Mouse (Mus musculus) forebrain, embryonic 10.5 days (tissue): ENCODE results near the gene Cmtm6. TPM values are rescaled to one million over a fixed set of nuclear protein-coding genes. Genes with fewer than 3 reads are reported as not detected.
"Not testable (repeated sequence)": the region's sequence is repeated elsewhere in the genome, so short reads cannot be mapped to it uniquely, and the experiment has no call there.

ENCODE experiments used
- DNase-seq: peaks from one replicate; pipeline ENCODE4 v3.0.0-alpha.2; 2017; ENCODE audit warnings: low spot score; ENCODE audit errors: extremely low spot score
- H3K27ac ChIP-seq: fragments of 300-500 bp; sonication (generic); 2 replicates; pipeline ENCODE4 v1.5.1; 2016; ENCODE audit warnings: mild to moderate bottlenecking
- H3K27me3 ChIP-seq: fragments of 300-500 bp; sonication (generic); 2 replicates; pipeline ENCODE4 v1.6.1; 2016; ENCODE audit warnings: mild to moderate bottlenecking; ENCODE audit not compliant: poor library complexity, severe bottlenecking
- H3K36me3 ChIP-seq: fragments of 300-500 bp; sonication (generic); replicated peaks from 2 replicates; pipeline ENCODE4 v1.6.1; 2016; ENCODE audit warnings: mild to moderate bottlenecking, moderate library complexity
- H3K4me1 ChIP-seq: fragments of 300-500 bp; sonication (generic); 2 replicates; pipeline ENCODE4 v1.6.1; 2016
- H3K4me3 ChIP-seq: fragments of 300-500 bp; sonication (generic); 2 replicates; pipeline ENCODE4 v1.5.1; 2016; ENCODE audit warnings: mild to moderate bottlenecking, moderate library complexity
- H3K9me3 ChIP-seq: fragments of 300-500 bp; sonication (generic); 2 replicates; pipeline ENCODE4 v1.6.1; 2016; ENCODE audit warnings: mild to moderate bottlenecking, moderate library complexity
- WGBS: fragments of 180-500 bp; shearing (Covaris S2); methylation state at CpG from one replicate; pipeline ENCODE4 v1.1.7; 2016; 5-methylcytosine and 5-hydroxymethylcytosine counted together
- polyA plus RNA-seq: library from polyadenylated mRNA; unstranded; fragments of >200 nt; fragmentation: Nextera tagmentation; extraction: Ambion mirVana; gene quantifications from 2 replicates; pipeline ENCODE4 v1.2.1, GENCODE M21; 2016

Gene Cmtm6
- polyA plus RNA-seq = 29.1 and 29.9 TPM in 2 replicates

DNA sequence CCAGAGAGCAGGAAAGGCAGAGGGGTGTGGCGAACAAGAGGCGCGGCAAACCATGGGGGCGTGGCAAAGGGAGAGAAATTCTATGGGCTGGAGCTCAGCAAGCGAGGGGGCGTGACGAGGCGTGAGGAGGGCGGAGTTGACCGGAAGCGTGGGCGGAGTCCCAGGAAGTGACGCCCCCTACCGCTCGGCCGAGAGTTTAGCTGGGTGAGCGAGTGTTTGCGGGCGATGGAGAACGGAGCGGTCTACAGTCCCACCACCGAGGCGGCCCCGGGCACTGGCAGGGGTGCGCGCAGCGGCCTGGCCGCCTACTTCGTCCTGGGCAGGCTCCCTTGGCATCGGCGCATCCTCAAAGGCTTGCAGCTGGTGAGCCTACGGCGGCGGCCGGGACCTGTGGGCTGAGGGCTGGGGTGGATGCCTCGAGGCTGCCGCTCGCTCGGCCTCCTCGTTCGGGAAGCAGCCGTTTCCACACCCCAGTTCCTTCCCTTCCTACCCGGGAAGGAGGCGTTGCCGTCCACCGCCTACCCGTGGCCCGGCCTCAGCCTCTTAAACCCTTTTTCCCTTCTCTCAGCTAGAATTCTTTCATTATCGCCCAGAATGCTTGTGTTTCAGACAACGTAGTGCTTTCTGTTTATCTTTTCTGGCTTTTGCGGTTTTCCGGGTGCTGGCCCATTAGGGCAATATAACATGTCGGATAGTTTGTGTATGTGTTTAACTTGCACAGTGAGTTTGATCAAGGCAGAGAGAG lies at the start of gene Cmtm6:
Cmtm6 (plus strand) TSS at position 106 of the 745 bp plus-strand sequence.
- Histone ChIP-seq H3K9me3 (no peaks in the 10 kb centered on the region), H3K4me1 (peaks cover 29% of the 10 kb centered on the region), H3K27me3 (no peaks in the 10 kb centered on the region), H3K4me3 (peak within 1 kb of the TSS; percentile 91), H3K27ac (peak within 1 kb of the TSS; percentile 92), H3K36me3 (no peaks in the 10 kb centered on the region)
- DNase-seq = peak; percentile 98
- WGBS = under 1% methylated on average over 53 of the region's 53 CpGs

DNA sequence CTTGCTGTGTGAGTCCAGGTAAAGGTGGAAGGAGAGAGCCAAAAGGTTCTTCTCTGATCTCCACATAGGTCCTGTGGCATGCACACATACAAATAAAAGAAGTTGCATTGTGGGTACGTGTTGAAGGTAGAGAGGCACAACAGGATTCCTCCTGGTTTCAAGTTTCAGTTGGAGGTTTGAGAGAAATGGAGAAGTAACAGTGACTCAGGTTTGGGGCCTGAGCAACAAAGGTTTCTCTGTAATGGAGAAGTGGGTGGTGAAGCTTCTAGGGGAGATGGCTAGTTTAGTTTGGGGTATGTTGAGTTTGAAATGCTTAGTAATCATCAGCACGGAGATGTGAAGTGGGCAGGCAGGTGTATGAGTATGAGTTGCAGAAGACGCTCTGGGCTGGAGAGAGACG lies 48.7 kb upstream of the Cmtm6 start:
- no peak for DNase-seq
- Histone ChIP-seq H3K9me3 (no peaks in the 10 kb centered on the region), H3K4me3 (no peak overlapping the region), H3K27ac (no peak overlapping the region), H3K27me3 (no peaks in the 10 kb centered on the region), H3K4me1 (peaks cover under 1% of the 10 kb centered on the region; the same call in 1 of the 2 replicates), H3K36me3 (no peaks in the 10 kb centered on the region)
- 91% methylated on average over 4 of the region's 4 CpGs for WGBS

DNA sequence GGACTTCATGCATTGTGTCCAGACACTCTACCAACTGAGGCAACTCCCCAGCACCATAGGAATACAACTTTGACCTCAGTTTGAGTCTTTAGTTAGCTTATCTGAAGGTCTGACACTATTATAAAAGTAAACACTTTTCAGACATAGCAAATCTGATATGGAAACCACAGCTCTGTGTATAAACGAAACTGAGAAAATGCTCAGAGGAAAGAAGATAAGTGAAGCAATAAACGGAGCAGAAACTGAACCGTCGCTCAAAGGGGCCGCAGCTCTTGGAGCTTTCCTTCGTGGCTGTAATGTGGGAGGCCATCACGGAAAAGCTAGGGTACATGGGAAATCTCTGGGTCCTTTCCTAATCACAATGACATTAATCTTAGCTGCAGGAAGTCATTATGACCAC lies 44.7 kb upstream of the Cmtm6 start:
- peaks cover 30% of the 10 kb centered on the region for H3K4me1 ChIP-seq
- DNase-seq = no peak
- H3K36me3 ChIP-seq = peaks cover 7% of the 10 kb centered on the region
- no peaks in the 10 kb centered on the region for H3K27me3 ChIP-seq
- H3K4me3 ChIP-seq = no peak overlapping the region
- WGBS = 92% methylated on average over 7 of the region's 7 CpGs
- no peak overlapping the region for H3K27ac ChIP-seq
- H3K9me3 ChIP-seq = no peaks in the 10 kb centered on the region

DNA sequence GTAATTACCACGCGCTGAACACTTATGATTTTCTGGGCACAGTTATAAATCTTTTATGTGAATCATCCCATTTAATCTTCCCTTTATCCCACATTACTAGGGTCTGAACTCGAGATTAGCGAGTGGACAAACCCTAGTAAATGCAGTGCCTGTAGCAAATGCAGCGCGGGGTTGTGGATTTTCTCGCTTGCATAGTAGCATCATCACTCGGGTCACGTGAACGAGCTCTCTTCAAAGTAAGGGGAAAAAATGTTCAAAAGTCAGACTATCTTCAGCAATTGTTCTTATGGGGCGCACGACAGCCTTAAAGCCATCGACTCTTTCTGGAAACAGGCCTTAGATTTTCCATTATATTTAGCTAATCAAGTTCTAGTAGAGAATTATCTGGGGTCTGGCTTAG lies 43.3 kb upstream of the Cmtm6 start:
- H3K36me3 ChIP-seq = peaks cover 19% of the 10 kb centered on the region
- WGBS = 82% methylated on average over 13 of the region's 13 CpGs
- H3K27me3 ChIP-seq = no peaks in the 10 kb centered on the region
- peak overlapping the region; percentile 94 for H3K4me3 ChIP-seq
- peak overlapping the region; percentile 94; the same call in 1 of the 2 replicates for H3K27ac ChIP-seq
- H3K4me1 ChIP-seq = peaks cover 30% of the 10 kb centered on the region
- H3K9me3 ChIP-seq = no peaks in the 10 kb centered on the region
- no peak for DNase-seq

DNA sequence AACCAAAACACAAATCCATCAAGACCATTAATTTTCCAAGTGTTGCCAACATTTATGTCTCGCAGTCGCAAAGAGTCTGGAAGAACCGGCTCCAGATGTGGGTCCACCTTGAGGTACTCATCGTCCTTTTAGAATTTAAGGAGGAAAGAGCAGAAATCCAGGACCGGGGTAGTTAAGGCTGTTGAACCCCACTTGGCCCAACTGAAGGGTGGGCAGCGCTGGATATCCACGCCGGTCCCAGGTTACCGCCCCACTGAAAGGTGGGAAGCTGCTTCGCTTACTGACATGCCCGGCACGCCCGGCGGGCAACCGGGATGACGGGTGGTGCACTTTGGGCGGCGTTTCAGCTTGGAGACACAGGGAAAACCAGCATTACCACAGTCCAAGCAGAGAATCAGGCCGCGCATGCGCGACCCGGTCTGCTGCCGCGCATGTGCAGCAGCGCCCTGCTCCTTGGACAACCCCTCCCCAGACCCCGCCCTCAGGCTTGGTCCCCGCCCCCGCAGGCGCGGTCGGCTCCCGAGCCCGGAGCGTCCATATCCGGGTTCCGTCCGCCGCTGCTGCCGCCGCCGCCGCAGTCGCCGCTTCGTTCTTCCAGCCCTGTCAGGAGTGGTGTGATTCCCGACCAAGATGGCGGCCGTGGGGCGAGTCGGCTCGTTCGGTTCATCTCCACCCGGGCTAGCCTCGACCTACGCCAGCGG lies 42.5 kb upstream of the Cmtm6 start, which contains the start of gene Dync1li1:
Dync1li1 (plus strand) TSS at position 539 of the 701 bp plus-strand sequence.
- WGBS = under 1% methylated on average over 57 of the region's 57 CpGs
- H3K27me3 ChIP-seq = no peaks in the 10 kb centered on the region

DNA sequence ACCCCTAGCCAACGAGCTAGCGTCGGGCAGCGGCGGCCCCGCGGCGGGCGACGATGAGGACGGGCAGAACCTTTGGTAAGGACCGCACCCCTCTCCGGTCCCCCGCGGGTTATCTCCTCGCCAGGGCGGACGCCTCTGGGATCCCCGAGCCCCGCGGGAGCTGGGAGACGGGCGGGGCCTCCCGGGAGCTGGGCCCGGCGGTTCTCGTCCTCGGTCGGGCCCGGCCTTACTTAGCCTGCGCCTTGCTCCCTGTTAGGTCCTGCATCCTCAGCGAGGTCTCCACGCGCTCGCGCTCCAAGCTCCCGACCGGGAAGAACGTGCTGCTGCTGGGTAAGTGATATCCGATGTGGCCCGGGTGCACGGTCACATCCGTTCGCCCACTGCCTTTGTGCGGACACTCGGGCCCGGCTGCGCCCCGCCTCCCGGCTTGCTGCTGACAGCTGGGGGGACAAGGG lies 41.9 kb upstream of the Cmtm6 start:
- peak; percentile 63 for DNase-seq
- under 1% methylated on average over 50 of the region's 50 CpGs for WGBS
- Histone ChIP-seq H3K27ac (peak overlapping the region; percentile 94), H3K27me3 (no peaks in the 10 kb centered on the region), H3K4me3 (peak overlapping the region; percentile 94), H3K9me3 (no peaks in the 10 kb centered on the region), H3K36me3 (peaks cover 33% of the 10 kb centered on the region), H3K4me1 (peaks cover 30% of the 10 kb centered on the region)

More for the DNA sequence above, 42.5 kb upstream of the Cmtm6 start, which contains the start of gene Dync1li1:
- H3K27ac ChIP-seq = peak within 1 kb of the TSS; percentile 94
- H3K36me3 ChIP-seq = peaks cover 27% of the 10 kb centered on the region
- H3K4me1 ChIP-seq = peaks cover 30% of the 10 kb centered on the region
- H3K9me3 ChIP-seq = no peaks in the 10 kb centered on the region
- peak within 1 kb of the TSS; percentile 94 for H3K4me3 ChIP-seq
- DNase-seq = peak; percentile 98

DNA sequence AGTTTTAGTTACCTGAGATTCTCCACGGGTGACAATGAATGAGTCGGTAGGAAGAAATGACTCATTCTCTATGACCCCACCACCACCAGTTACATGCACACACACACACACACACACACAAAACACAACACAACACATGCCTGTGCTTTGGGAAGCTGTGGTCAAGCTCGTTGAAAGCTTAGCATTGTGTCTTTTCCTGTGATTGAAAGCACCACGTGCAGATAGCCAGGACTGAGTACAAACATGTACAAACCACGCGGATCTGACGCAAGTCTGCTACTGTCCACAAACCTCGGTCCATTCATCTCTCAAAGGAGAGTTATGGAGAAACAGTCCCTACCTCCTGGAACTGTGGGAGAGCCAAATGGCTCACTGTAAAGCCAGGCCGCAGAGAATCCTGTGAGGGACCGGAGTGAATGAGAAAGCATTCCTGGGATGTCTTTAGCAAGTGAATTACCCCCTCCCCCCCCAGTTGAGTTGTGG lies 40.8 kb upstream of the Cmtm6 start:
- Histone ChIP-seq H3K27me3 (no peaks in the 10 kb centered on the region), H3K4me1 (peaks cover 30% of the 10 kb centered on the region), H3K9me3 (no peaks in the 10 kb centered on the region), H3K27ac (no peak overlapping the region), H3K4me3 (peak overlapping the region; percentile 94), H3K36me3 (peaks cover 44% of the 10 kb centered on the region)
- no peak for DNase-seq
- WGBS = 16% methylated on average over 10 of the region's 10 CpGs

DNA sequence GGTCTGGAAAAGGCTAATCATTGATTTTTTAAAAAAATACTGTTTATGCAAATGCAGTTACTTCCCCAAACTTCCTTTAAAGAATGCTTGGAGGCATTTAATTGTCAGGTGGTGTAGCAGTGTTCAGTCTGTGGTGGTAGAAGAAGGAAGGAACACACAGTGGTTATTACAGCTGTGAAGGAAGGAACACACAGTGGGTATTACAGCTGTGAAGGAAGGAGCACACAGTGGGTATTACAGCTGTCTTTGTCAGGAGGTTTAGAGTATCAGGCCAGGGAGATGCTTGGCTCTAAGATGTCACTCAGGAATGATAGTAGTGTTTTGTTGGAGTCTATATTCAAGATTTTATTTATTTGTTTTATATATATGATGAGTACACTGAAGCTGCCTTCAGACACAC lies 39.8 kb upstream of the Cmtm6 start:
- Histone ChIP-seq H3K36me3 (peaks cover 49% of the 10 kb centered on the region), H3K27me3 (no peaks in the 10 kb centered on the region), H3K27ac (no peak overlapping the region), H3K4me3 (no peak overlapping the region), H3K4me1 (peaks cover 30% of the 10 kb centered on the region), H3K9me3 (no peaks in the 10 kb centered on the region)
- DNase-seq = no peak

DNA sequence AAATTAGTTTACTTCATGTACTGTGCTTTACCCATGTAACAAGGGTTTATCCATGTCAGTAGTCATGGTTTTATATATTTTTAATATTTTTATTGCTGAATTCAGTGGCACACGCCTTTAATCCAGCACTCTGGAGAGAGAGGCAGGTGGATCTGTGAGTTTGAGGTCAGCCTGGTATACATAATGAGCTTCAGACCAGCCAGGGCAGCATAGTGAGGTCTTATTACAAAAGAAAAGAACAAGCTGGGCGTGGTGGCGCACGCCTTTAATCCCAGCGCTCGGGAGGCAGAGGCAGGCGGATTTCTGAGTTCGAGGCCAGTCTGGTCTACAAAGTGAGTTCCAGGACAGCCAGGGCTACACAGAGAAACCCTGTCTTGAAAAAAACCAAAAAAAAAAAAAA lies 35.3 kb upstream of the Cmtm6 start:
- WGBS = 95% methylated on average over 8 of the region's 8 CpGs
- peaks cover 74% of the 10 kb centered on the region for H3K36me3 ChIP-seq
- not testable (repeated sequence) for H3K9me3 ChIP-seq, DNase-seq, H3K27me3 ChIP-seq, H3K4me3 ChIP-seq, H3K4me1 ChIP-seq, H3K27ac ChIP-seq

DNA sequence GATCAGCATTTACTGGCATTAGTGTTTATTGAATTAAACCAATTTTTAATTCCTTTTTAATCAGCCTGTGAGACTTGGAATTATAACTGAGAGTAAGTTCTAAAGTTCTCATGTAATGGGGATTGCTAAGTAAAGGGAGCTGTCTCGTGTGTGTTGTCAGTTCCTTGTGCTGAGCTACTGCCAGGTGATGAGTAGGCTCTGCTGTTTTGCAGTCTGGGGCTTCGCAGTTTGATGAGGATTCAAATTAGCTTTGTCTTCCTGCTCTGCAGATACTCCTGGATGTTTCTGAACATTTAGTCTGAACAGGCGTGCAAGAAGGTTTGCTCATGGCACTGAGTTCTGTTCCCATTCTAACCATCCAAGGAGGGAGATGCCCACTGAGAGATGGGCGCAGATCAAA lies 33.8 kb upstream of the Cmtm6 start:
- no peak for DNase-seq
- H3K27me3 ChIP-seq = no peaks in the 10 kb centered on the region
- H3K27ac ChIP-seq = no peak overlapping the region
- WGBS = 94% methylated on average over 4 of the region's 4 CpGs
- no peak overlapping the region for H3K4me3 ChIP-seq
- H3K9me3 ChIP-seq = no peaks in the 10 kb centered on the region
- no peaks in the 10 kb centered on the region for H3K4me1 ChIP-seq
- H3K36me3 ChIP-seq = peaks cover 77% of the 10 kb centered on the region

DNA sequence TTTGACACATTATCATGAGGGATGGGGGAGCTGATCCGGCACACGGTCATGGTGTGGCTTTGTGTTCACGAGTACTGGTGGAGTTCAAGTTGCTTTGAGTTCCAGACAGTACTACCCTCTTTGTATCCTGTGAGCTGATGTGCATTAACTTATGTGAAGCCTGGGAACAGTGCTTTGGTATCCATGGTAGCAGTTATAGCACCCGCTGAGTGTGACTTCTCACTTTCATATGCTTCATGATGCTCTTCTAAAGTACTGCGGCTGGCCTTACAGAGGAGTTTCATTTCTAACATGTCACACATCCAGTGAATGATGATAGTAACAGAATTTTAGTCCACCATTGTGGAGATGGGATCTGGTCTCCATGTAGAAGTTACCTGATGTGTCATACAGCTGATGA lies 33.0 kb upstream of the Cmtm6 start:
- WGBS = 95% methylated on average over 5 of the region's 5 CpGs
- no peak overlapping the region for H3K27ac ChIP-seq
- H3K4me3 ChIP-seq = no peak overlapping the region
- H3K36me3 ChIP-seq = peaks cover 74% of the 10 kb centered on the region
- no peak for DNase-seq
- H3K4me1 ChIP-seq = no peaks in the 10 kb centered on the region
- no peaks in the 10 kb centered on the region for H3K27me3 ChIP-seq
- no peaks in the 10 kb centered on the region for H3K9me3 ChIP-seq

DNA sequence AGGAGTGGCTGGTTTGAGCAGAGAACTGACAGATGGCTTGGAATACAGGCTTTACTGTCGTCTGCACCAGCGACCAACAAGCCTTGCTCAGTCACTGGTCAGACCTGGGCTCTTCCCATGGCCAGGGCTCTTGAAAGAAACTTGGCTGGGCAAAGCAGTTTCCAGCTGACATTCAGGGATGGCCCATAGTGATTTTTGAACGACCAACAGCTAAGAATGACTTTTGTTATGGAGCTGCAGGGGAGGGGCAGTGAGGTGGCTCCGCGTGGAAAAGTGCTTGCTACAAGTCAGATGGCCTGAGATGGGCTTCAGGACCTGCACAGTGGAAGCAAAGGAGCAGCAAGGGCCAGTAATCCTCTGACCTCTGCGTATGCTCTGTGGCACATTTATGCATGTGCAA lies 31.7 kb upstream of the Cmtm6 start:
- DNase-seq = no peak
- H3K27me3 ChIP-seq = no peaks in the 10 kb centered on the region
- no peak overlapping the region for H3K27ac ChIP-seq
- H3K9me3 ChIP-seq = no peaks in the 10 kb centered on the region
- H3K4me1 ChIP-seq = no peaks in the 10 kb centered on the region
- H3K4me3 ChIP-seq = no peak overlapping the region
- peaks cover 65% of the 10 kb centered on the region for H3K36me3 ChIP-seq
- WGBS = 85% methylated on average over 6 of the region's 6 CpGs
